In the genomic region with DNA sequence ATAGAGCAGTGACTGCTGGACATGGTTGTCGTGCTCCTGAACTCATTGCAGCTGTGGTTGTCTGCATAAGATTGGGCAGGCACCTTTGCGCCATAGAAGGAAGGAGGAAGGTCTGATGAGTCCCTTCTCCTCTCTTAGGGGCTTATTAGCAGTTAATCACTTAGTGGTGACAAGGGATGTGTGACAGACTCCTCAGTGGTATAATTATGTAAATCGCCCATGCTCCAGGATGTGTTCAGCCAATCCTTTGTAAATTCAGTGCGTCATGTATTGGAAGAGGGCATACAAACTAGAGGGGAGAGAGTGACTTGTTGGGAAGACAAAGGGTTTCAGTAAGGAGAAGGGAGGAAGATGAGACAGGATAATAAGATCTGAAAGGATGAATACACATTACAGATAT, we compare ENCODE assay signal across 15 mouse cellular contexts. TPM values are rescaled to one million over a fixed set of nuclear protein-coding genes. Genes with fewer than 3 reads are reported as not detected.
"Had no signal": no experiment of that assay in that cellular context is flagged by ENCODE, and none has a peak within 500 bp of the region (broad histone marks: within the 10 kb centered on the region; RNA-seq: fewer than 3 reads in every experiment).

No protein-coding gene starts in this region.

- ATAC-seq: midbrain, embryonic 16.5 days had no signal

- H3K4me1 ChIP-seq: midbrain, embryonic 10.5 days; midbrain, embryonic 12.5 days; neural tube, embryonic 12.5 days; stomach, embryonic 15.5 days had no signal

- H3K9me3 ChIP-seq: midbrain, embryonic 10.5 days; midbrain, embryonic 12.5 days; neural tube, embryonic 12.5 days; stomach, embryonic 15.5 days had no signal

- H3K4me3 ChIP-seq: midbrain, embryonic 10.5 days; midbrain, embryonic 12.5 days; neural tube, embryonic 12.5 days; stomach, embryonic 15.5 days had no signal

- H3K4me2 ChIP-seq: lung, embryonic 14.5 days; midbrain, embryonic 12.5 days; neural tube, embryonic 12.5 days; stomach, embryonic 15.5 days had no signal

- DNase-seq: lung, adult 18-20 months; lung, embryonic 14.5 days; lung, postnatal 10 days; lung, postnatal 4 days; midbrain, embryonic 14.5 days; right cerebral cortex, postnatal 14 days; thymus, adult 2 months; thymus, postnatal 25 days; thymus, postnatal 4 days had no signal

- H3K27ac ChIP-seq: midbrain, embryonic 10.5 days; midbrain, embryonic 12.5 days; neural tube, embryonic 12.5 days; stomach, embryonic 15.5 days; stomach, postnatal 0 days had no signal

- H3K9ac ChIP-seq: lung, embryonic 14.5 days; midbrain, embryonic 12.5 days; neural tube, embryonic 12.5 days; stomach, embryonic 15.5 days had no signal

- H3K27me3 ChIP-seq: midbrain, embryonic 12.5 days; neural tube, embryonic 12.5 days; stomach, embryonic 15.5 days had no signal

- H3K36me3 ChIP-seq: midbrain, embryonic 10.5 days; midbrain, embryonic 12.5 days; neural tube, embryonic 12.5 days; stomach, embryonic 15.5 days had no signal

RNA-seq across cellular contexts. Expression of gene Il7r, which starts 60.0 kb away (rescaled TPM):
- polyA plus RNA-seq: midbrain, embryonic 12.5 days; midbrain, embryonic 14.5 days; midbrain, embryonic 16.5 days; neural tube, embryonic 12.5 days had no signal
